Mouse (Mus musculus) embryo, embryonic 10.5 days (tissue): ENCODE results near the gene Fzd2.
A peak's percentile ranks its signal among the peaks of the same experiment; 100 is the strongest.

ENCODE experiments used
- DNase-seq: peaks from one replicate; pipeline ENCODE4 v3.0.0-alpha.2; 2015; ENCODE audit warnings: low spot score

Fzd2 gene

GRCm38 (mm10) chr11:102623876-102624789, 19.9 kb downstream of the Fzd2 start:
- DNase-seq: peak; percentile 91

GRCm38 (mm10) chr11:102624888-102625407, 20.8 kb downstream of the Fzd2 start:
- peak; percentile 67 for DNase-seq

GRCm38 (mm10) chr11:102627171-102627931, 23.2 kb downstream of the Fzd2 start:
- no peak for DNase-seq

GRCm38 (mm10) chr11:102628529-102628928, 24.3 kb downstream of the Fzd2 start:
- no peak for DNase-seq

GRCm38 (mm10) chr11:102629375-102629774, 25.2 kb downstream of the Fzd2 start:
- DNase-seq: no peak

GRCm38 (mm10) chr11:102630731-102631130, 26.5 kb downstream of the Fzd2 start:
- DNase-seq: peak; percentile 73

- no peak for DNase-seq
Measured at GRCm38 (mm10) chr11:102631203-102631602, 27.0 kb downstream of the Fzd2 start.

- peak; percentile 55 for DNase-seq
Measured at GRCm38 (mm10) chr11:102632725-102633124, 28.5 kb downstream of the Fzd2 start.

- DNase-seq: peak; percentile 61
Measured at GRCm38 (mm10) chr11:102633379-102633778, 29.2 kb downstream of the Fzd2 start.

GRCm38 (mm10) chr11:102636887-102637286, 32.7 kb downstream of the Fzd2 start:
- no peak for DNase-seq

- peak; percentile 77 for DNase-seq
Measured at GRCm38 (mm10) chr11:102643891-102644382, 39.7 kb downstream of the Fzd2 start.

GRCm38 (mm10) chr11:102646226-102646625, 42.0 kb downstream of the Fzd2 start:
- DNase-seq: no peak

- DNase-seq: no peak
Measured at GRCm38 (mm10) chr11:102647885-102648284, 43.7 kb downstream of the Fzd2 start.

GRCm38 (mm10) chr11:102651381-102651780, 47.2 kb downstream of the Fzd2 start:
- peak; percentile 92 for DNase-seq

- DNase-seq: peak; percentile 64
Measured at GRCm38 (mm10) chr11:102652844-102653243, 48.6 kb downstream of the Fzd2 start.

GRCm38 (mm10) chr11:102655888-102656287, 51.7 kb downstream of the Fzd2 start:
- DNase-seq: no peak

- no peak for DNase-seq
Measured at GRCm38 (mm10) chr11:102656326-102656926, 52.2 kb downstream of the Fzd2 start.

GRCm38 (mm10) chr11:102656931-102657330, 52.7 kb downstream of the Fzd2 start:
- no peak for DNase-seq
